Mouse (Mus musculus) fibroblast of lung, adult 2 months (primary cell): Measurements from ENCODE around the gene Zfp426.

Experiments
- DNase-seq: peaks from one replicate; pipeline ENCODE4 v3.0.0-alpha.2; 2011; ENCODE audit warnings: low read depth

Zfp426 gene

GRCm38 (mm10) chr9:20459377-20460317, 32.9 kb downstream of the Zfp426 start, which contains the start of gene Zfp26:
Gene Zfp26, minus strand, starts transcription at chr9:20460162.
- peak; percentile 49 for DNase-seq

GRCm38 (mm10) chr9:20453647-20454046, 38.9 kb downstream of the Zfp426 start:
- DNase-seq: no peak

DNA sequence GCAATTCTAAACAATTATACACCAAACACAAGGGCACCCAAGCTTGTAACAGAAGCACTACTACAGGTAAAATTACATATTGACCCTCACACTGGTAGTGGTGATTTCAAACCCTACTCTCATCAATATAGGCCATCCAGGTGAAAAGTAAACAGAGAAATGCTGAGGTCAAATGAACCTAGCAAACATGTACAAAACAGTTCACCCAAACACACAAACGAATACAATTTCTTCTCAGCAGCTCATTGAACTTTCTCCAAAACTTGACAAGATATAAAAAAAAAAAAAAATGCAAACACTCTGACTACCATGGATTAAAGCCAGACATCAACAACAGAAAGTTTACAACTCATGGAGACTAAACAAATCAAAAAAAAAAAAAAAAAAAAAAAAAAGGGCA, 41.1 kb downstream of the Zfp426 start:
- DNase-seq: no peak

DNA sequence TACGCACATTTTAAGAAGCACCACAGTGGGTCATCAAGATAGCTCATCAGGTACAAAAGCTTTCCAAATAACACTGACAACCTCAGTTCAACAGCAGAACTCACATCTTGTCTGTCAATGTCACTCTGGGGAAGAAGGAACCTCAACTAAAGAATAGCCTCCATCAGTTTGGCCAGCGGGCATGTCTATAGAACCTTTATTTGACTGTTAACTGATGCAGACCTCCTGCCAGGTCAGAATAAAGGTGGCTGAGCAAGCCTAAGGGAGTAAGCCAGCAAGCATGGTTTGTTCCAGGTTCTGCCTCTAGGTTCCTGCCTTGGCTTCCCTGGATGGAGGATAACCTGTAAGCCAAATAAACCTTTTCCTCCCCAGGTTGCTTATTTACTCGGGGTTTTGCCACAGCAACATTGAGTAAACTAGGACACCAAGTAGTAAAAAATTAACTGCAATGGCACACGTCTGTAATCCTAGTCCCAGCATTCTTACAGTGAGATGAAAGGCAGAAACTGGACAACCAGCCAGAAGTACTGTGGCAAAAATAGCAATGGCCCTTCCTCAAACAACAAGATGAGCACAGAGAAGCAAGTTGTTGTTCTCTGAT, 49.3 kb downstream of the Zfp426 start:
- DNase-seq: no peak

GRCm38 (mm10) chr9:20430004-20430403, 62.5 kb downstream of the Zfp426 start:
- DNase-seq: no peak
